Mouse (Mus musculus) induced T-regulatory cell, adult 2 months (primary cell): Measurements from ENCODE around the gene Pp2d1.

Source experiments
- DNase-seq: peaks from one replicate; pipeline ENCODE4 v3.0.0-alpha.2; 2012; ENCODE audit warnings: low read depth

Gene Pp2d1

DNA sequence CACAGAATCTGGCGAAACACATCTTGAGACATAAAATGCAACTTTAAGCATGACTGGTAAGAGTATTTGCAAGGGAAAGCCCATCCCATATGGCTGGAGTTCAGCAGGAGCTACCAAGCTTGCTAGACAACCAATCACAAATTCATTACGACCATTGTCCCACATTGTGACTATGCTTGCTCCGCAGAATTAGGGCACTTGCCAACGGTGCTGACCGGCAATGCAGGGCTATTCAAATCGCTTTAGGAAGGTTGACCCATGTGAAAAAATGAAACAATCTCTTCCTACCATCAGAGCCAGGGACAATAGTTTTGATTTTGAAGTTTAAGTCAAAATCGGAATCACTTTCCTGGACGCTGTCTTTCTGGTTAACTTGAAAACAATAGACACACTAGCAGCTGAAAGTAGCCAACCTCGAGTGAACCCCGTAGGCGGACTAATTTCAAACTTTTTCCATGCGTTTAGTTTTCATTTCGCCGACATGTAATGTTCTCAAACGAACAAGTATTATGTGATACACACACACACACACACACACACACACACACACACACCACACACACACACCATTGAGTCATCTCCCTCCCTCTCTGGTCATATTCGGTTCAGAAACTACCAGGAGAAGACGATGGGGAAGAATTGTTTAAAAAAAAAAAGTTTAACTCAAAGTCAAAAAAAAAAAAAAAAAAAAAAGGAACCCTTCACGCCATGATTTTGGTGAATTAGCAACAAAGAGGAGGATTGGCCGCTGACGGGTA, 27.1 kb upstream of the Pp2d1 start, which contains the start of gene Kat2b:
TSS of gene Kat2b (plus strand) at position 701 of the 758 bp plus-strand sequence.
- peak; percentile 84 for DNase-seq

- DNase-seq = no peak
Observed at GRCm38 (mm10) chr17:53564837-53565236, 25.6 kb upstream of the Pp2d1 start.

GRCm38 (mm10) chr17:53561458-53562029, 22.3 kb upstream of the Pp2d1 start:
- no peak for DNase-seq

- DNase-seq = no peak
Observed at GRCm38 (mm10) chr17:53559646-53560045, 20.4 kb upstream of the Pp2d1 start.

DNA sequence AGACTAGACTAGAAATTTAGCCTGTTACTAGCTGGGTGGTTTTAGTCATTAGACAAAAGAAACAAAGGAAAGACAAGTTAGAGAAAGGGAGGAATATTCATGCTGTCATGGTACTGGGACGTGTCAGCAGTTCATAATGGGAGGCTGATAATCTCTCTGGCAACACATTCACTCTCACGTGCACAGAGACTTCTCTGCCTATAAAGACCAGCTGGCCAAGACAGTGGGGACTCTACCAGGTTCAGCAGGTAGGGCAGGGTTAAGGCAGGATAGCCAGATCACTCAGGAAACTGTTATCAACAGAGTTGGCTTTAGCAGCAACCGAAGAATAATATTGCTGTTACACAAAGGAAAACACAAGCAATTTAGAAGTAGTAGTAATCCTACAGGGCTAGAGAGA, 18.2 kb upstream of the Pp2d1 start:
- DNase-seq = no peak

DNA sequence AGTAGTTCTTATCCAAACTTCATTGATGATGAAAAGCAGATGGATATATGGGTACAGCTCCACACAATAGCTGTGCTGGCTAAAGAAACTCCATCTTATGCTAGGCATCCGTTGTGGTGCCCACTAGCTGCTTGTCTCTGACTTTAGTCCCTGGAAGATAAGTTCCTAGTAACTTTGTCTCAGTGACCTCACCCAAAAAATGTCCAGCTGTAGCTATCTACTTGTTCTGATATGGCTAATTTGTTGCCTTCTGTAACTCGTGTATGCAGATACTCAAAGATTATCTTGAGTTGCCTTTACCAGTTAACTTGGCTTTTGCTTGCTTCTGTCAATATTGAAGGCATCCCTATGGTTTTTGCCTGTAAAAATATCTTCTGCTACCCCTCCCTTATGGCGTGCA, 15.6 kb upstream of the Pp2d1 start:
- no peak for DNase-seq

DNA sequence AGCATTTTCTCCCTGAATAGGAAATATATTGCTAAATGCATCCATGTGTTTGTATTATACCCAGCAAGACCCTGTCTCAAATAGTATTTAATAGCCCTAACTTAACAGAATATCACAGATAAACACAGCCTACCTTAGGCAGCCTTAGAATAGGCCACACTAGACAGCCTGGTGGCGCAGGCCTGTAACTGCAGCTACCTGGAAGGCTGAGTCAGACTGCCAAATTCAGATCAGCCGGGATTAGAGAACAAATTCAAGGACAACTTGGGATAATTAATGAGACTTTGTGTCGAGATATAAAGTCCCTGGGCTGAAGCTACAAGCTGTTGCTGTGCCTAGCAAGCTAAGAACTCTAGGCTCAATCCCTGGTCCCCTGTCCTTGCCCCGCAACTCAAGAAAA, 14.8 kb upstream of the Pp2d1 start:
- peak; percentile 42 for DNase-seq

- no peak for DNase-seq
Observed at GRCm38 (mm10) chr17:53551306-53552299, 12.4 kb upstream of the Pp2d1 start.

DNA sequence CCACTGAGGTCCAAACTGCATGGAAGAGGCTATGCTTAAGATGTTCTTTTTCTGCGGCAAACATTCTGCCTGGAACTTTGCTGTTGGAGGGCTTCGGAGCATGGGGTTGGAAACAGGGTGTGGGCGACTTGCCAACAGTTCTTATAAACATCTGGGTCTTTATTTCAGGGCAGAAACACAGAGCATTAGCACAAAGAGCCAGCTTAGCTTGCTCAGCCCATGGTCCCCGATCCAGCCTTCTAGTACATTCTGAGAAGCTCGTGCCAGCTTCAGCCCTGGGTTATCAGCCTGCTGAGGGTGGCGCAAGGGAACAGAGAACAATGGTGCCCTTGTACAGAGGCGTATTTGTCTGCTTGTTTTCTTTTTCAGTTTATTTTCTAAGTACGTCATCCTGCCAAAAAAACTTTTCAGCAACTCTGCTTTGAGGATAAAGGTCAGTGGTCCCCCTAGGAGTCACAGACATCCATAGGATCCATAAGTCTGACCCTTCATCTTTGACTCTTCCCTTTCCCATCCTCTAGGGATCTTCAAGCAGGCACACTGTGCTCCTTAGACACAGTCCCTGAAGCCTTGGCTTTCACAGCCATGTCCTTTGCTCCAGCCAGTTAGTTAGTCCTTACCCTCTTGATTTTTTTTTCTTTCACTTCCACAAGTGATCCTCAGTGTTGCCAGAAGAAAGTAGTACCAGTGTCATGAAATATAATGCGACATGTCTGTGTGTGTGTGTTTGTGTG, 4.5 kb upstream of the Pp2d1 start:
- no peak for DNase-seq

GRCm38 (mm10) chr17:53542536-53542935, 3.3 kb upstream of the Pp2d1 start:
- DNase-seq = no peak

DNA sequence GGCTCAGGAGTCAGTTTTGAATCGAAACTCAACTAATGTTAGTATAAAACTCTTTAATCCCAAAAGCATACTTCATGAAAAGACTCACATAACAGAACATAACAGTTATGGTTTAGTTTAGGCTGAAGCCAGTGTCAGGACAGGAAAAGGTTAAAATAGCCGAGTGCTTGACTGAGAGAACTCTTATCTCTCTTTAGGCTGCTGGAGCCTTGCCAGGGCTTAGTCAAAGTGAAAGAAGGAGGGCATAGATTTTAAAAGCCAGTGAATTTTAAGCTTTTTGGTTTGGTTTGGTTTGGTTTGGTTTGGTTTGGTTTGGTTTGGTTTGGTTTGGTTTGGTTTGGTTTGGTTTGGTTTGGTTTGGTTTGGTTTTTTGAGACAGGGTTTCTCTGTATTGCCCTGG, 6.8 kb downstream of the Pp2d1 start:
- peak; percentile 68 for DNase-seq

- peak; percentile 17 for DNase-seq
Observed at GRCm38 (mm10) chr17:53531160-53531559, 8.1 kb downstream of the Pp2d1 start.

DNA sequence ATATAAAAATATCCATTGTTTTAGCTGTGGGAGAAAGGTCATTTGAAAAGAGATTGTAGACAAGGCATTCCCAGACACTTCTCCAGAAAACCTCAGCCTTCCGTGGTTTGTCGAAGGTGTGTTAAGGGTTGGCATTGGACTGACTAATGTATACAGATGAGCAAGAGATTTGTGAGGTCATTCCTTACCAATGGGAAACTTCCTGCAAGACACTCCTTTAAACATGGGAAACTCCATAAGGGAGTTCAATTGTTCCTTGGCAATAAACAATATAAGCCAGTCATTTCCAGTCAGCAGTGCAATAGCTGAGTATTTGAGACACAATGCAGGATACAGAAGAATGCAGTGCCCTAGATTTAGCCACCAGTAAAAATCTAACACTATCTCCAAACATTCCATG, 11.2 kb downstream of the Pp2d1 start:
- DNase-seq = no peak

DNA sequence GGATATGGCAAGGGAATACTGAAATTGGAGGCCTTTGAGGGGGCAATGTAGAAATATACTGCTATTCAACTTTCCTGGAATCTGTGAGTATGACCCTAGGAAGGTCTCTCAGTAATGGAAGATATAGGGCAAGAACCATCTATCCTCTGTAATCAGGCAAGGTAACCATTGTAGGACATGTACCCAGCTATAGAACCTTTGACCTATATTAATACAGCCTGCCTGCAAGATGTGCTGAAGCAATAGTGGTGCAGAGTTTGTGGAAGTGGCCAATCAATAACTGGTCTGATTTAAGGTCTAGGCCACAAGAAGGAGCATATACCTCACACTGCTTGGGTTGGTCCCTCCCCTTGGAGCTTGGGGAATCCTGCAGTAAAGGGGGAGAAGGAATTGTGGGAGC, 18.7 kb downstream of the Pp2d1 start:
- DNase-seq = no peak

DNA sequence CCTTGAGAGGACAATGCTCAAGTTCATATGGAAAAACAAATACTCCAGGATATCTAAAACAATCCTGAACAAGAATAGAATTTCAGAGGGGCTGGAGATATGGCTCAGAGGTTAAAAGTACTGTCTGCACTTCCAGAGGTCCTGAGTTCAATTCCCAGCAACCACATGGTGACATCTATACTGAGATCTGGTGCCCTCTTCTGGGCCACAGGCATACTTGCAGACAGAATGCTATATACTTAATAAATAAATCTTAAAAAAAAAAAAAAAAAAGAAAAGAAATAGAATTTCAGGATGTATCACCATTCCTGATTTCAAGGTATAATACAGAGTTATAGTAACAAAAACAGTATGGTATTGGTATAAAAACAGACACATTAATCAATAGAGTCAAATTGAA, 19.9 kb downstream of the Pp2d1 start:
- peak; percentile 32 for DNase-seq

DNA sequence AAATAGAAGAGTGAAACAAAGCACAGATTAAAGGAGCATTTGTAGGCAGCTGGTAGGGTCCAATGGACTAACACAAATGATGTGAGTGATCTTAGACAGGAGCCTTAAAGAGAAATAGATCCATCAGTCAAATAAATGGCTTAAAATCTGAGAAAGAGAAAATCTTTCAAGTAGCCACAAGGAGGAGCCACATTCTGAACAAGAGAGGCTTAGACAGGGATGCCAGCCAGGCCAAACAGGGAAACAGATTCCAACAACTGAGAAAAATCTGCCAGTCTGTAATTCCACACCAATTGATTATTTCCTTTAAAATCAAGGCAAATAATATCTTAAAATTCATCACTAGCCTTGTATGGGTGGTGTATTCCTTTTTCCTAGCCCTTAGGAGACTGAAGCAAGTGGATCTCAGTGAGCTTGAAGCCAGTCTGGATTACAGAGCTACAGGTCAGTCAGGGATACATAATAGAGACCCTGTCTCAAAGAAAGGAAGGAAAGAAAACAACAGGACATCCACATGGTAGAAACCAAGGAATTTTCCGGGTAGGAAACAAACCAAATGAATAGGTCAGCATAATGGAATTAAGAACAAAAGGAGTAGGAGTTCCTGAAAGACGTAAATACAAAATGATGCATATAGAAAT, 26.8 kb downstream of the Pp2d1 start:
- DNase-seq = peak; percentile 37

- no peak for DNase-seq
Observed at GRCm38 (mm10) chr17:53502966-53503365, 36.3 kb downstream of the Pp2d1 start.

- no peak for DNase-seq
Observed at GRCm38 (mm10) chr17:53489007-53489378, 50.3 kb downstream of the Pp2d1 start.

- no peak for DNase-seq
Observed at GRCm38 (mm10) chr17:53488291-53489006, 50.8 kb downstream of the Pp2d1 start.

- DNase-seq = peak; percentile 32
Observed at GRCm38 (mm10) chr17:53480433-53480832, 58.8 kb downstream of the Pp2d1 start.

DNA sequence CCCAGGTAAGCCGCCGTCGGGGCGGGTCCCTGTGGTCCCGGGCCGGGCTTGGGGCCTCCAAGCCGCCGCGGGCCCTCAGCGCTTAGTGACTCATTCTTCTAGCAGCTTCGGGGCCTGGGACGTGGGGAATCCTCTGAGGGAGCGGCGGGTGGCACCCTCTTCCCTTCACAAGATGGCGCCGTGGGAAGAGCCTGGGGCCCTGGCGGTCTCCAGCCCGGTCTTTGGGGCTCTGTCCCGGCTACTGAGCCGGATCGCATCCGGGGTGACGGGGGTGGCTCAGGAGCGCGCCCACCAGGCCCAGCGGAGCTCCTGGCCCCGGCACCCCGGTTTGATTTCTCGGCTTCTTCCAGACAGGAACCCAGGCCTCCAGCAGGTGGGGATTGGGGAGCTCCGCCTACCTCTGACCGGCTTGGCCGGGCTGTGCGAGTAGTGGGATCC, 59.6 kb downstream of the Pp2d1 start:
- DNase-seq = peak; percentile 78
